Mouse (Mus musculus) heart, postnatal 0 days (tissue): ENCODE results near the gene Rhbdl2. TPM values are rescaled to one million over a fixed set of nuclear protein-coding genes. Genes with fewer than 3 reads are reported as not detected.

Experiments used
- ATAC-seq: fragments of 200-750 bp; cut with Nextera tagmentation; 2 replicates; pipeline ENCODE4 v1.8.0; 2017; ENCODE audit warnings: low read depth, moderate number of reproducible peaks, moderate library complexity; ENCODE audit not compliant: insufficient read depth
- DNase-seq: peaks from one replicate; pipeline ENCODE4 v3.0.0-alpha.2; 2016; ENCODE audit warnings: low spot score
- H3K27ac ChIP-seq: fragments of 300-500 bp; sonication (generic); 2 replicates; pipeline ENCODE4 v1.5.1; 2014; ENCODE audit warnings: low read depth, mild to moderate bottlenecking
- H3K27me3 ChIP-seq: fragments of 300-500 bp; sonication (generic); 2 replicates; pipeline ENCODE4 v1.6.1; 2014; ENCODE audit warnings: low read length, mixed read lengths; ENCODE audit not compliant: control insufficient read depth, insufficient read depth
- H3K36me3 ChIP-seq: fragments of 300-500 bp; sonication (generic); replicated peaks from 2 replicates; pipeline ENCODE4 v1.6.1; 2014; ENCODE audit warnings: low read length, mixed read lengths; ENCODE audit not compliant: control insufficient read depth, insufficient read depth
- H3K4me1 ChIP-seq: fragments of 300-500 bp; sonication (generic); 2 replicates; pipeline ENCODE4 v1.6.1; 2014; ENCODE audit warnings: antibody characterized with exemption; ENCODE audit not compliant: control insufficient read depth, insufficient read depth
- H3K4me2 ChIP-seq: fragments of 300-500 bp; sonication (generic); 2 replicates; pipeline ENCODE4 v1.6.1; 2014; ENCODE audit warnings: low read depth, mild to moderate bottlenecking, low read length, moderate library complexity
- H3K4me3 ChIP-seq: fragments of 300-500 bp; sonication (generic); 2 replicates; pipeline ENCODE4 v1.5.1; 2014; ENCODE audit warnings: low read depth, low read length
- H3K9ac ChIP-seq: fragments of 300-500 bp; sonication (generic); replicated peaks from 2 replicates; pipeline ENCODE4 v1.6.1; 2014; ENCODE audit warnings: low read depth, low read length, mixed read lengths
- H3K9me3 ChIP-seq: fragments of 300-500 bp; sonication (generic); replicated peaks from 2 replicates; pipeline ENCODE4 v1.6.1; 2016; ENCODE audit warnings: low read length; ENCODE audit not compliant: control insufficient read depth
- CTCF ChIP-seq: IDR thresholded peaks from 2 replicates; pipeline ENCODE4 v1.5.1; 2016; ENCODE audit warnings: antibody characterized with exemption, control low read depth, low read depth
- EP300 ChIP-seq: IDR thresholded peaks from 2 replicates; pipeline ENCODE4 v1.6.1; 2016; ENCODE audit warnings: antibody characterized with exemption, low read depth
- WGBS: fragments of 180-500 bp; shearing (Covaris S2); extraction: QIAGEN DNeasy Blood & Tissue Kit; methylation state at CpG from one replicate; pipeline ENCODE4 v1.1.7; 2014; 5-methylcytosine and 5-hydroxymethylcytosine counted together
- polyA plus RNA-seq: library from polyadenylated mRNA; unstranded; fragments of >200 nt; fragmentation: Nextera tagmentation; extraction: Ambion mirVana; gene quantifications from 2 replicates; pipeline ENCODE4 v1.2.1, GENCODE M21; 2015
- total RNA-seq: library from RNA; depleted of rRNA; stranded (reverse); fragments of >200 nt; gene quantifications from 2 replicates; pipeline ENCODE4 v1.2.3, GENCODE M21; 2014; ENCODE audit warnings: low replicate concordance

Gene Rhbdl2
- total and polyA plus RNA-seq, 2 experiments from 2014 or later = 0.81 to 0.95 TPM

DNA sequence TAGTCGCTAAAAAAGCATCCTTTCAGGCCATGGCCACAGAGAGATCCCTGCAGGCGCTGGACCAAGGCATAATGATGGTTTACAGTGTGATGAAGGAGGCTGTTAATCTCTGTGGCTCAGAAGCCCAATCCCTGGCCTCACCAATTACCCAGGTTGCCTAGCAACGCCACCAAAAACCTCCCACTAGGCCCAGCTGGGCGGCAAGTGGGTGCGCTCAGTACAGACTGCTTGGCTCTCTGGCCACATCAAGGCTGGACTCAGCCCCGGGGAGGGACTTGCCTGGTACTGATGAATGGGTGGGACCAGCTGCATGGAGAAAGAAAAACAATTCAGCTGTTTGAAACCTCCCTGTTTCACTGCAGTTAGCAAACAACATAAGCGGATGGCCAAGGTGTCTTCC, 10.2 kb downstream of the Rhbdl2 start:
- ATAC-seq = no peak
- no peak for TF ChIP-seq EP300
- TF ChIP-seq CTCF = no peak
- WGBS = 73% methylated on average over 7 of the region's 7 CpGs

DNA sequence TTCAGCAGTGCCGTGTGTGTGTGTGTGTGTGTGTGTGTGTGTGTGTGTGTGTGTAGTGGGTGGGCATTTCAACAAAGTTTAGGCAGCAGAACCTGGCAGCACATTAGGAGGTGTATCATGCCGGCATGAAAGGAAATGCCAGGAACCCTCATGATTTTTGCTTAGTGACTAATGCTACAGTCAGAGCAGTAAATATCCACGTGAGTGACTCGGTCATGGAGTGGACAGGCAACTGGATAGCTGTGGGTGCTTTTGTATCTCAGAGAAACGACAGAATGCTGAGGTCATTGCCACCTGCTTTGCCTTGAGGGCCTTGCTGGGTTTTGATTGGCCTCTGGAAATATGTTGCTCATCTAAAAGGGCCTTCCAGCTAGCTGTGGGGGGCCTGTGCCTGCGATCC, 16.0 kb downstream of the Rhbdl2 start:
- WGBS = 45% methylated on average over 6 of the region's 6 CpGs
- Histone ChIP-seq H3K9ac (no peak overlapping the region), H3K4me2 (no peak overlapping the region), H3K27ac (no peak overlapping the region), H3K4me3 (no peak overlapping the region), H3K36me3 (no peaks in the 10 kb centered on the region), H3K27me3 (no peaks in the 10 kb centered on the region), H3K4me1 (no peaks in the 10 kb centered on the region), H3K9me3 (no peaks in the 10 kb centered on the region)
- TF ChIP-seq CTCF = no peak
- ATAC-seq = no peak
- no peak for DNase-seq

More for the DNA sequence above, 10.2 kb downstream of the Rhbdl2 start:
- Histone ChIP-seq H3K9me3 (no peaks in the 10 kb centered on the region), H3K27ac (no peak overlapping the region), H3K9ac (no peak overlapping the region), H3K27me3 (no peaks in the 10 kb centered on the region), H3K4me1 (peaks cover 3% of the 10 kb centered on the region; the same call in 1 of the 2 replicates), H3K36me3 (no peaks in the 10 kb centered on the region), H3K4me2 (no peak overlapping the region), H3K4me3 (no peak overlapping the region)
- no peak for DNase-seq

DNA sequence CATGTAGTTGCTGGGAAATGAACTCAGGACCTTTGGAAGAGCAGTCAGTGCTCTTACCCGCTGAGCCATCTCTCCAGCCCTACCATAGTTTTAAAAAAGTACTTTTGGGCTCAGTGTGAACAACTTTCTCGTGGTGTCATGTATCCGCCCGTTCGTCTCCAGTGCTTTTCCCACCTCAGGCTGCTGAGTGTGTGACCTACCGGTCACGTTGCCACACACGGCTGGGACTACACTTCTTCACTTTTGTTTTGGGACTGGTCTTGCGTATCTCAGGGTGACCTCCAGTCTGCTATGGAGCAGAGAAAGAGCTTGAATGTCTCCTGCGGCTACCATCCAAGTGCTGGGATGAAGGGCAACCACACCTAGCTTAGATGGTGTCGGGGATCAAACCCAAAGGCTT, 20.6 kb downstream of the Rhbdl2 start:
- Histone ChIP-seq H3K4me3 (no peak overlapping the region), H3K4me2 (no peak overlapping the region), H3K9ac (no peak overlapping the region), H3K4me1 (peaks cover 11% of the 10 kb centered on the region; the same call in 1 of the 2 replicates), H3K27ac (no peak overlapping the region), H3K36me3 (no peaks in the 10 kb centered on the region), H3K27me3 (no peaks in the 10 kb centered on the region), H3K9me3 (no peaks in the 10 kb centered on the region)
- WGBS = 82% methylated on average over 11 of the region's 11 CpGs
- DNase-seq = no peak
- ATAC-seq = no peak
- TF ChIP-seq CTCF = no peak
- TF ChIP-seq EP300 = no peak

DNA sequence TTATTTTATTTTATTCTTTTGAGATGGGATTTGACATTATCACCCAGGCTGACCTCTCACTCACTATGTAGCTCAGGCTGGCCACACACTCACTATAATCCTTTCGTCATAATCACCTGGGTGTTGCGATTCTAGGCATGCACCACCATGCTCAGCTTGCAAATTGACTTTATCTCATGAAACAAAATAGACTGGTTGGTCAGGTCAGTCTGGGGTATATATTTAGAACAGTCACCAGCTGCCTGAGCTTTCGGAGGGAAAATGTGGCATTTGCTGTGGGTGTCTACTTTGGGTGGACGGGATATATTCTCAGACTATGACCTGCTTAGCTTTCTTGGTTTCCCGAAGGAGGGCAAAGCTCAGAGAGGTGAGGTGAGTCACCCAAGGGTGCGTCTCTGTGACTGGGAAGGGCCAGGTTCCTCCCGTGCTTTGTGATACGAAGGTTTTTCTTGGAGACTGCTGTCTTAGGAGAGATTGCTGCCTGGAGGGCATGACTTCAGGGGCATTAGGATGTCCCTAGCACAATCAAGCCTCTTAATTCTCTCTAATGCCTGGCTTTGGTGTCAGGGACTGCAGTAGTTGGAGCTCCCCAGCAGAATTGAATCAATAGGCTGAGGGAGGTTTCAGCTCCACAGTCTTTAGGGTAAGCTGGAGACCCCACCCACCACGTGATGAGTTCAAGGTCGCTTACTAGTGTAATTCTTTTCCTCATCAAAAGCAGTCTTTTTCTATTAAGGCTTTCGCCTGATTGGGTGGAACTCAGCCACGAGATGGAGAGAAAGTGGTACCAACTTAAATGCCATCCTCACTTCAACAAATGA, 23.0 kb downstream of the Rhbdl2 start:
- Histone ChIP-seq H3K4me3 (no peak overlapping the region), H3K9me3 (no peaks in the 10 kb centered on the region), H3K36me3 (no peaks in the 10 kb centered on the region), H3K27ac (peak overlapping the region; percentile 54; the same call in 1 of the 2 replicates), H3K4me1 (peaks cover 11% of the 10 kb centered on the region; the same call in 1 of the 2 replicates), H3K27me3 (no peaks in the 10 kb centered on the region), H3K9ac (no peak overlapping the region), H3K4me2 (0 out of 2 replicates have a peak overlapping the region, but pooled peaks have one; percentile 5)
- peak; percentile 64 for ATAC-seq
- peak; percentile 43 for DNase-seq
- 54% methylated on average over 12 of the region's 12 CpGs for WGBS
- TF ChIP-seq CTCF (no peak), EP300 (no peak)

DNA sequence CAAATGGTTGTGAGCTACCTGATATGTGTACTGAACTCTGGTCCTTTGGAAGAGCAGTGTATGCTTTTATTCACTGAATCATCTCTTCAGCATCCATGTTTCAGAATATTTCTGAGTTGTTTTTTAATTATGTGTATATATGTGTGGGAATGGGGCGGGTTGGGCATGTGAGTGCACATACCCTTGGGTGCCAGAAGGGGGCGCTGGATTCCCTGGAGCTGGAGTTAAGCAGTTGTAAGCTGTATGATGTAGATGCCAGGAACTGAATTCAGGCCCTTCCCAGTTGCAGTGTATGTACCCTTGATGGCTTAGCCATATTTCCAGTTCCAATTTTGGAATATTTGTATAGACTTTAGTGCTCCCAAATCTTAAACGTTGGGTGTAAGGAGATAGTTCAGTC, 24.9 kb downstream of the Rhbdl2 start:
- no peaks in the 10 kb centered on the region for H3K36me3 ChIP-seq
- H3K4me3 ChIP-seq = no peak overlapping the region
- H3K4me2 ChIP-seq = no peak overlapping the region
- 75% methylated on average over 3 of the region's 3 CpGs for WGBS
- peaks cover 11% of the 10 kb centered on the region; the same call in 1 of the 2 replicates for H3K4me1 ChIP-seq
- no peak for ATAC-seq
- no peaks in the 10 kb centered on the region for H3K9me3 ChIP-seq
- H3K27ac ChIP-seq = no peak overlapping the region
- H3K27me3 ChIP-seq = no peaks in the 10 kb centered on the region
- TF ChIP-seq EP300 (no peak), CTCF (no peak)
- no peak overlapping the region for H3K9ac ChIP-seq
- no peak for DNase-seq
